Mouse (Mus musculus): Measurements from ENCODE around the gene Prpf19. TPM values are rescaled to one million over a fixed set of nuclear protein-coding genes. Genes with fewer than 3 reads are reported as not detected.

Prpf19 gene
- polyA plus RNA-seq, 1 experiment from 2014 or later, result 38.9 TPM

Other genes starting within 250 kb of the Prpf19 start
- not detected in 2 replicates for gene Pga5, start 217.2 kb upstream of the Prpf19 start, polyA plus RNA-seq (2015; fragmentation: Nextera tagmentation; extraction: Ambion mirVana)
- 28.6 and 31.2 TPM in 2 replicates for gene Vps37c, start 206.5 kb upstream of the Prpf19 start, polyA plus RNA-seq (2015; fragmentation: Nextera tagmentation; extraction: Ambion mirVana)
- gene Cd5, start 156.2 kb upstream of the Prpf19 start, polyA plus RNA-seq (2015; fragmentation: Nextera tagmentation; extraction: Ambion mirVana), result 0.48 and 0.78 TPM in 2 replicates
- gene Cd6, start 65.2 kb upstream of the Prpf19 start, polyA plus RNA-seq (2015; fragmentation: Nextera tagmentation; extraction: Ambion mirVana), result 0.06 TPM in 1 of 2 replicates, not detected in the other
- gene Slc15a3, start 55.5 kb upstream of the Prpf19 start, polyA plus RNA-seq (2015; fragmentation: Nextera tagmentation; extraction: Ambion mirVana), result 0.27 and 0.30 TPM in 2 replicates
- gene Tmem132a, start 25.3 kb upstream of the Prpf19 start, polyA plus RNA-seq (2015; fragmentation: Nextera tagmentation; extraction: Ambion mirVana), result 242 and 267 TPM in 2 replicates
- 47.0 TPM in 2 replicates for gene Tmem109, start 13.2 kb upstream of the Prpf19 start, polyA plus RNA-seq (2015; fragmentation: Nextera tagmentation; extraction: Ambion mirVana)
- 0.58 and 0.89 TPM in 2 replicates for gene Zp1, start 25.4 kb downstream of the Prpf19 start, polyA plus RNA-seq (2015; fragmentation: Nextera tagmentation; extraction: Ambion mirVana)
- gene Ptgdr2, start 41.9 kb downstream of the Prpf19 start, polyA plus RNA-seq (2015; fragmentation: Nextera tagmentation; extraction: Ambion mirVana), result 0.09 and 0.14 TPM in 2 replicates
- gene Ccdc86, start 54.0 kb downstream of the Prpf19 start, polyA plus RNA-seq (2015; fragmentation: Nextera tagmentation; extraction: Ambion mirVana), result 12.8 and 13.5 TPM in 2 replicates
- gene Ms4a10, start 79.4 kb downstream of the Prpf19 start, polyA plus RNA-seq (2015; fragmentation: Nextera tagmentation; extraction: Ambion mirVana), result not detected in 2 replicates
- gene Ms4a15, start 98.0 kb downstream of the Prpf19 start, polyA plus RNA-seq (2015; fragmentation: Nextera tagmentation; extraction: Ambion mirVana), result not detected in 2 replicates
- gene Ms4a18, start 122.8 kb downstream of the Prpf19 start, polyA plus RNA-seq (2015; fragmentation: Nextera tagmentation; extraction: Ambion mirVana), result not detected in 2 replicates
- not detected in 2 replicates for gene Ms4a8a, start 185.9 kb downstream of the Prpf19 start, polyA plus RNA-seq (2015; fragmentation: Nextera tagmentation; extraction: Ambion mirVana)
- not detected in 2 replicates for gene 1700017D01Rik, start 235.6 kb downstream of the Prpf19 start, polyA plus RNA-seq (2015; fragmentation: Nextera tagmentation; extraction: Ambion mirVana)